Mouse (Mus musculus) hindbrain, embryonic 14.5 days (tissue): ENCODE data around the gene Rab22a. TPM values are rescaled to one million over a fixed set of nuclear protein-coding genes. Genes with fewer than 3 reads are reported as not detected.
"Not testable (repeated sequence)": the region's sequence is repeated elsewhere in the genome, so short reads cannot be mapped to it uniquely, and the experiment has no call there.

Source experiments
- ATAC-seq: fragments of 200-750 bp; cut with Nextera tagmentation; 2 replicates; pipeline ENCODE4 v1.8.0; 2017; ENCODE audit warnings: moderate number of reproducible peaks, mild to moderate bottlenecking, moderate TSS enrichment, moderate library complexity; ENCODE audit not compliant: low FRiP score
- DNase-seq: peaks from one replicate; pipeline ENCODE4 v3.0.0-alpha.2; 2015; ENCODE audit warnings: low spot score
- H3K27ac ChIP-seq: fragments of 300-500 bp; sonication (generic); 2 replicates; pipeline ENCODE4 v1.5.1; 2014; ENCODE audit warnings: mild to moderate bottlenecking, moderate library complexity
- H3K27me3 ChIP-seq: fragments of 300-500 bp; sonication (generic); 2 replicates; pipeline ENCODE4 v1.6.1; 2014; ENCODE audit warnings: mild to moderate bottlenecking, low read length, mixed read lengths; ENCODE audit not compliant: control insufficient read depth, insufficient read depth
- H3K36me3 ChIP-seq: fragments of 300-500 bp; sonication (generic); replicated peaks from 2 replicates; pipeline ENCODE4 v1.6.1; 2014; ENCODE audit not compliant: control insufficient read depth, insufficient read depth
- H3K4me1 ChIP-seq: fragments of 300-500 bp; sonication (generic); replicated peaks from 2 replicates; pipeline ENCODE4 v1.6.1; 2014; ENCODE audit warnings: antibody characterized with exemption, low read length, mixed read lengths; ENCODE audit not compliant: control insufficient read depth, insufficient read depth
- H3K4me2 ChIP-seq: fragments of 300-500 bp; sonication (generic); replicated peaks from 2 replicates; pipeline ENCODE4 v1.6.1; 2014; ENCODE audit warnings: mild to moderate bottlenecking, moderate library complexity
- H3K4me3 ChIP-seq: fragments of 300-500 bp; sonication (generic); replicated peaks from 2 replicates; pipeline ENCODE4 v1.5.1; 2014; ENCODE audit warnings: mild to moderate bottlenecking, low read length
- H3K9ac ChIP-seq: fragments of 300-500 bp; sonication (generic); 2 replicates; pipeline ENCODE4 v1.6.1; 2014
- H3K9me3 ChIP-seq: fragments of 300-500 bp; sonication (generic); 2 replicates; pipeline ENCODE4 v1.6.1; 2016; ENCODE audit warnings: low read length; ENCODE audit not compliant: control insufficient read depth
- WGBS: fragments of 180-500 bp; shearing (Covaris S2); extraction: QIAGEN DNeasy Blood & Tissue Kit; methylation state at CpG from one replicate; pipeline ENCODE4 v1.1.7; 2014; 5-methylcytosine and 5-hydroxymethylcytosine counted together
- polyA plus RNA-seq: library from polyadenylated mRNA; unstranded; fragments of >200 nt; fragmentation: Nextera tagmentation; extraction: Ambion mirVana; gene quantifications from 2 replicates; pipeline ENCODE4 v1.2.1, GENCODE M21; 2014

The Rab22a gene
- polyA plus RNA-seq, 1 experiment from 2014 or later, result 38.0 TPM

- not testable (repeated sequence) for H3K36me3 ChIP-seq, H3K4me2 ChIP-seq, ATAC-seq, H3K27ac ChIP-seq, H3K4me3 ChIP-seq, H3K9ac ChIP-seq, DNase-seq, H3K4me1 ChIP-seq, H3K9me3 ChIP-seq, H3K27me3 ChIP-seq
Observed at GRCm38 (mm10) chr2:173707626-173708025, 48.1 kb downstream of the Rab22a start.

DNA sequence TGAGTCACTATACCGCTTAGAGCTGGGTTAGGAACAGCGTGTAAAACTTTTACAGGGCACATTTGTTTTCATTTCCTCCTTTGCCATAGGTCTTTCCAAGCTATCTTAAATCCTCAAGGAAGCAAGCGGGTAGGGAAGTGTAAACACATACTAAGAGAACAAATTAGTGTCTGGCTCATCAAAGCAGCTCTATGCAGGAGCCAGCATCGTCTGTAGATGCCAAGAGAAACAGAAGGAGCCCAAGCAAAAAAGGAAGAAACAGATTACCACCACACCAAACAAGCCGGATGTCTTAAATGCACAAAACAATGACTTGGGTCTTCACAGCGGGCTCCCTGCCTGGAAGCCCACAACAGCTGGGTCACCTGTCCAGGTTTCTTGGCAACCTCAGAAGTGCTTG lies 50.6 kb downstream of the Rab22a start:
- 83% methylated on average over 6 of the region's 6 CpGs for WGBS
- Histone ChIP-seq H3K4me3 (no peak overlapping the region), H3K27me3 (no peaks in the 10 kb centered on the region), H3K9me3 (no peaks in the 10 kb centered on the region), H3K27ac (no peak overlapping the region), H3K4me2 (no peak overlapping the region), H3K4me1 (peaks cover 19% of the 10 kb centered on the region; the same call in 1 of the 2 replicates), H3K9ac (no peak overlapping the region), H3K36me3 (no peaks in the 10 kb centered on the region)
- ATAC-seq, result no peak
- DNase-seq, result no peak

GRCm38 (mm10) chr2:173712656-173713055 lies 53.1 kb downstream of the Rab22a start:
- no peaks in the 10 kb centered on the region for H3K36me3 ChIP-seq
- H3K9me3 ChIP-seq, result no peaks in the 10 kb centered on the region
- no peak overlapping the region for H3K4me2 ChIP-seq
- ATAC-seq, result peak; percentile 34; the same call in 1 of the 2 replicates
- H3K27me3 ChIP-seq, result no peaks in the 10 kb centered on the region
- no peak overlapping the region for H3K4me3 ChIP-seq
- H3K27ac ChIP-seq, result peak overlapping the region; percentile 54
- H3K9ac ChIP-seq, result peak overlapping the region; percentile 4; the same call in 1 of the 2 replicates
- no peak for DNase-seq
- H3K4me1 ChIP-seq, result peaks cover 19% of the 10 kb centered on the region; the same call in 1 of the 2 replicates
- WGBS, result 29% methylated on average over 10 of the region's 10 CpGs

- DNase-seq, result no peak
- Histone ChIP-seq H3K9me3 (no peaks in the 10 kb centered on the region), H3K27ac (peak overlapping the region; percentile 54; the same call in 1 of the 2 replicates), H3K4me2 (no peak overlapping the region), H3K4me3 (no peak overlapping the region), H3K36me3 (no peaks in the 10 kb centered on the region), H3K9ac (no peak overlapping the region), H3K27me3 (no peaks in the 10 kb centered on the region), H3K4me1 (peaks cover 19% of the 10 kb centered on the region; the same call in 1 of the 2 replicates)
- no peak for ATAC-seq
- WGBS, result 74% methylated on average over 4 of the region's 4 CpGs
Observed at GRCm38 (mm10) chr2:173713241-173713640, 53.7 kb downstream of the Rab22a start.

DNA sequence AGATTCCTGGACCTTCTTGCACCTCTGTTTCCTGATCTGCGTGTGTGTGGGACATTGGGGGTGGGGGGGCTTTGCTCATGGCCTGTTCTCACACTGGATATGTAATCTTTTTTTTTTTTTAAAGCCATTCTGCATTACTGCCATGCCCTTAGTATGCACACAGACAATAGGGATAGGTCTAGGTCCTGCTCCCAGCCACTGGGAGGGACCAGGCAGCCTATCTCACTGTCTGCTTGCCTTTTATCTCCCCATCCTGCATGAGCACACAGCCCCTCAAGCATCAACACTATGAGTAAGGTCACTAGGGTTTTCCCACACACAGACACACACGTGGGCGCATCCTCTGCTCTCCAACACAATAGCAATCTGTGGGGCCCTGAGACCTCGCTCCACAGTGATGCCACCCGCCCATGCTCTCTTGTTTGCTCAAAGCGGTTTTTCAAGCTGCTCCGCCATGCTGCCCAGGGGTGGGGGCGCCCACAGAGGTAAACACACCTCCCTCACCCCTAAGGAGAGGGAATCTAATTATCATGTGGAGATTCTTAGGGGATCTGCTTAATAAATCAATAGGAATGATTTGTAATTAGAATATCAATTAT lies 55.2 kb downstream of the Rab22a start:
- no peaks in the 10 kb centered on the region for H3K9me3 ChIP-seq
- H3K9ac ChIP-seq, result peak overlapping the region; percentile 40; the same call in 1 of the 2 replicates
- ATAC-seq (peak; percentile 53; the same call in 1 of the 2 replicates), DNase-seq (no peak)
- no peak overlapping the region for H3K4me2 ChIP-seq
- WGBS, result 27% methylated on average over 8 of the region's 8 CpGs
- no peaks in the 10 kb centered on the region for H3K27me3 ChIP-seq
- no peaks in the 10 kb centered on the region for H3K36me3 ChIP-seq
- H3K4me3 ChIP-seq, result no peak overlapping the region
- H3K4me1 ChIP-seq, result peaks cover 19% of the 10 kb centered on the region; the same call in 1 of the 2 replicates
- H3K27ac ChIP-seq, result peak overlapping the region; percentile 4; the same call in 1 of the 2 replicates

DNA sequence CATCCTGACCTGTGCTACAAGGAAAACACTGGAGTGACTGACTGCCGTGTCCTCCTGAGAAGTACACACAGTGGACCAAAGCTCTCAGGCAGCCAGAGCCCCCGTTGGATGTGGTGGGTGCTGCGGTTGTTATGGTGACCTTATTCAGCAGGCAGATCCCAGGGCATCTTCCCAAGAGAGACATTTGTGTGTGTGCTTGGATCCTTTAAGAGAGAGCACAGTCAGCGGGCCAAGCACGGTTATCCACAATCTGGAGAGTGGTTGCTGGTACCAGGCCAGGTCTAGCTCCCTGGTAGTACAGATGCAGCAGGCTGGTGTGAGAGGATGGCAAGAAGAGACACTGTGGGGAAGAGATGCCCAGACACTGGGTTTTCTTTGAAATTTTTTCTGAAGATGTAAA lies 57.4 kb downstream of the Rab22a start:
- Histone ChIP-seq H3K9me3 (no peaks in the 10 kb centered on the region), H3K4me3 (no peak overlapping the region), H3K4me1 (peaks cover 19% of the 10 kb centered on the region; the same call in 1 of the 2 replicates), H3K27ac (no peak overlapping the region), H3K4me2 (no peak overlapping the region), H3K9ac (no peak overlapping the region), H3K36me3 (no peaks in the 10 kb centered on the region), H3K27me3 (no peaks in the 10 kb centered on the region)
- WGBS, result 79% methylated on average over 5 of the region's 5 CpGs
- DNase-seq, result no peak
- no peak for ATAC-seq

GRCm38 (mm10) chr2:173719115-173719514 lies 59.6 kb downstream of the Rab22a start, which contains the start of gene 1700010B08Rik:
1700010B08Rik (plus strand) TSS chr2:173719415.
- H3K4me1 ChIP-seq, H3K4me3 ChIP-seq, H3K9ac ChIP-seq, H3K36me3 ChIP-seq, ATAC-seq, DNase-seq, H3K27ac ChIP-seq, H3K27me3 ChIP-seq, H3K4me2 ChIP-seq, H3K9me3 ChIP-seq: not testable (repeated sequence)
- WGBS, result 94% methylated on average over 6 of the region's 7 CpGs

- H3K36me3 ChIP-seq, result no peaks in the 10 kb centered on the region
- DNase-seq (no peak), ATAC-seq (no peak)
- WGBS, result 71% methylated on average over 11 of the region's 11 CpGs
- H3K27me3 ChIP-seq, result no peaks in the 10 kb centered on the region
- no peaks in the 10 kb centered on the region for H3K4me1 ChIP-seq
- H3K9me3 ChIP-seq, result no peaks in the 10 kb centered on the region
- H3K27ac ChIP-seq, result no peak overlapping the region
- no peak overlapping the region for H3K4me3 ChIP-seq
- no peak overlapping the region for H3K9ac ChIP-seq
- no peak overlapping the region for H3K4me2 ChIP-seq
Observed at GRCm38 (mm10) chr2:173722251-173722857, 62.8 kb downstream of the Rab22a start.

- H3K27ac ChIP-seq, result no peak overlapping the region
- H3K9me3 ChIP-seq, result no peaks in the 10 kb centered on the region
- H3K9ac ChIP-seq, result no peak overlapping the region
- DNase-seq, result no peak
- WGBS, result 23% methylated on average over 14 of the region's 14 CpGs
- H3K4me2 ChIP-seq, result no peak overlapping the region
- no peaks in the 10 kb centered on the region for H3K36me3 ChIP-seq
- no peak for ATAC-seq
- no peak overlapping the region for H3K4me3 ChIP-seq
- H3K27me3 ChIP-seq, result no peaks in the 10 kb centered on the region
- no peaks in the 10 kb centered on the region for H3K4me1 ChIP-seq
Observed at GRCm38 (mm10) chr2:173724382-173724781, 64.8 kb downstream of the Rab22a start.
